Mouse (Mus musculus) ES-E14 (cell line): ENCODE results near the gene Gm49661.

Experiments used
- HCFC1 ChIP-seq: IDR thresholded peaks from 2 replicates; pipeline ENCODE4 v1.6.1; 2012; ENCODE audit warnings: low read length, inconsistent platforms, borderline replicate concordance; ENCODE audit not compliant: insufficient read depth
- MAFK ChIP-seq: IDR thresholded peaks from 2 replicates; pipeline ENCODE4 v1.6.1; 2014; ENCODE audit warnings: mild to moderate bottlenecking, low read depth, low read length, inconsistent platforms; ENCODE audit not compliant: insufficient read depth
- ZC3H11A ChIP-seq: IDR thresholded peaks from 2 replicates; pipeline ENCODE4 v1.6.1; 2012; ENCODE audit warnings: low read depth, mild to moderate bottlenecking, inconsistent platforms, low read length, borderline replicate concordance

- no peak for TF ChIP-seq MAFK
- no peak for TF ChIP-seq ZC3H11A
- no peak for TF ChIP-seq HCFC1
Observed at GRCm38 (mm10) chr8:84930582-84930981, 38.7 kb downstream of the Gm49661 start.
